Mouse (Mus musculus) CH12.LX (cell line): ENCODE data around the gene Cnnm3. TPM values are rescaled to one million over a fixed set of nuclear protein-coding genes. Genes with fewer than 3 reads are reported as not detected.

Source experiments
- DNase-seq: peaks from one replicate; pipeline ENCODE4 v3.0.0-alpha.2; 2013; ENCODE audit errors: extremely low read depth
- H3K27ac ChIP-seq: 2 replicates; pipeline ENCODE4 v1.5.1; 2012; ENCODE audit warnings: low read depth, mild to moderate bottlenecking, control low read depth, moderate library complexity; ENCODE audit not compliant: insufficient read depth
- H3K27me3 ChIP-seq: replicated peaks from 2 replicates; pipeline ENCODE3; 2012; ENCODE audit warnings: inconsistent platforms
- H3K36me3 ChIP-seq, 2 experiments: replicated peaks in 1 of 2; 2 replicates each; pipeline versions ENCODE3 to v1.6.1; 2012; ENCODE audit warnings: inconsistent platforms in 1 of 2, low read length in 1 of 2, mild to moderate bottlenecking in 1 of 2, mixed read lengths in 1 of 2, moderate library complexity in 1 of 2; ENCODE audit not compliant: control insufficient read depth in 1 of 2, insufficient read depth in 1 of 2
- H3K4me1 ChIP-seq, 2 experiments: 2 replicates each; pipeline ENCODE4 v1.6.1; 2012; ENCODE audit warnings: inconsistent platforms in 1 of 2, moderate library complexity in 1 of 2; ENCODE audit not compliant: insufficient read depth in 2 of 2, control insufficient read depth in 1 of 2
- H3K4me2 ChIP-seq: 2 replicates; pipeline ENCODE4 v1.6.1; 2012; ENCODE audit warnings: low read depth, mild to moderate bottlenecking, control low read depth; ENCODE audit not compliant: poor library complexity, insufficient read depth, severe bottlenecking
- H3K4me3 ChIP-seq, 3 experiments: fragments of 150-350 bp in 1 of 3; sonication (generic) in 1 of 3; replicated peaks in 1 of 3; 2 replicates each; pipeline versions ENCODE3 to v1.5.1; 2011 to 2012; ENCODE audit warnings: low read depth in 2 of 3, low read length in 2 of 3, mild to moderate bottlenecking in 2 of 3, moderate library complexity in 2 of 3, control low read depth in 1 of 3, improper control_type of control experiment in 1 of 3, inconsistent platforms in 1 of 3, mixed read lengths in 1 of 3; ENCODE audit not compliant: poor library complexity in 1 of 3
- H3K79me2 ChIP-seq: replicated peaks from 2 replicates; pipeline ENCODE4 v1.6.1; 2012; ENCODE audit warnings: mild to moderate bottlenecking, moderate library complexity; ENCODE audit not compliant: control insufficient read depth, poor library complexity, insufficient read depth, severe bottlenecking; ENCODE audit errors: extremely low read depth
- H3K9ac ChIP-seq: 2 replicates; pipeline ENCODE4 v1.6.1; 2012; ENCODE audit warnings: low read depth, mild to moderate bottlenecking, control low read depth, moderate library complexity; ENCODE audit not compliant: insufficient read depth
- H3K9me3 ChIP-seq: replicated peaks from 2 replicates; pipeline ENCODE3; 2012; ENCODE audit warnings: low read length, inconsistent platforms, mixed read lengths
- BHLHE40 ChIP-seq: IDR thresholded peaks from 2 replicates; pipeline ENCODE4 v1.6.1; 2011; ENCODE audit warnings: mild to moderate bottlenecking, low read depth, low read length, improper control_type of control experiment
- CHD1 ChIP-seq: IDR thresholded peaks from 2 replicates; pipeline ENCODE4 v1.6.1; 2012; ENCODE audit warnings: low read depth, low read length, improper control_type of control experiment, inconsistent platforms
- CTCF ChIP-seq, 2 experiments: IDR thresholded peaks in 1 of 2; conservative IDR thresholded peaks in 1 of 2; 2 replicates each; pipeline ENCODE4 v1.5.1; 2011 to 2012; ENCODE audit warnings: low read depth in 2 of 2, low read length in 2 of 2, improper control_type of control experiment in 1 of 2, inconsistent platforms in 1 of 2, mild to moderate bottlenecking in 1 of 2, moderate library complexity in 1 of 2
- E2F4 ChIP-seq: IDR thresholded peaks from 2 replicates; pipeline ENCODE4 v1.6.1; 2011; ENCODE audit warnings: low read depth, low read length, improper control_type of control experiment; ENCODE audit not compliant: insufficient replicate concordance
- ELF1 ChIP-seq: IDR thresholded peaks from 2 replicates; pipeline ENCODE4 v1.6.1; 2014; ENCODE audit warnings: low read depth, mild to moderate bottlenecking, inconsistent platforms, low read length, improper control_type of control experiment
- EP300 ChIP-seq: IDR thresholded peaks from 2 replicates; pipeline ENCODE4 v1.6.1; 2011; ENCODE audit warnings: low read length, improper control_type of control experiment
- ETS1 ChIP-seq: conservative IDR thresholded peaks from 2 replicates; pipeline ENCODE4 v1.6.1; 2012; ENCODE audit warnings: low read depth, mild to moderate bottlenecking, inconsistent platforms, low read length, improper control_type of control experiment, moderate library complexity
- HCFC1 ChIP-seq: IDR thresholded peaks from 2 replicates; pipeline ENCODE4 v1.6.1; 2012; ENCODE audit warnings: low read depth, mild to moderate bottlenecking, inconsistent platforms, low read length, improper control_type of control experiment
- IRF4 ChIP-seq: IDR thresholded peaks from 2 replicates; pipeline ENCODE4 v1.6.1; 2014; ENCODE audit warnings: low read depth, mild to moderate bottlenecking, inconsistent platforms, low read length, improper control_type of control experiment
- JUN ChIP-seq: IDR thresholded peaks from 2 replicates; pipeline ENCODE4 v1.6.1; 2011; ENCODE audit warnings: low read depth, mild to moderate bottlenecking, low read length, improper control_type of control experiment, moderate library complexity; ENCODE audit not compliant: insufficient read depth
- JUND ChIP-seq: conservative IDR thresholded peaks from 2 replicates; pipeline ENCODE4 v1.6.1; 2011; ENCODE audit warnings: low read depth, low read length, improper control_type of control experiment
- MAFK ChIP-seq: IDR thresholded peaks from 2 replicates; pipeline ENCODE4 v1.6.1; 2011; ENCODE audit warnings: low read length, improper control_type of control experiment; ENCODE audit not compliant: insufficient replicate concordance
- MEF2A ChIP-seq: IDR thresholded peaks from 2 replicates; pipeline ENCODE4 v1.6.1; 2014; ENCODE audit warnings: low read depth, mild to moderate bottlenecking, inconsistent platforms, low read length, improper control_type of control experiment, borderline replicate concordance
- MXI1 ChIP-seq: IDR thresholded peaks from 2 replicates; pipeline ENCODE4 v1.6.1; 2011; ENCODE audit warnings: mild to moderate bottlenecking, low read depth, low read length, improper control_type of control experiment
- PAX5 ChIP-seq: IDR thresholded peaks from 2 replicates; pipeline ENCODE4 v1.6.1; 2012; ENCODE audit warnings: low read length, inconsistent platforms, mixed read lengths
- RAD21 ChIP-seq: IDR thresholded peaks from 2 replicates; pipeline ENCODE4 v1.6.1; 2011; ENCODE audit warnings: low read depth, mild to moderate bottlenecking, low read length, improper control_type of control experiment, moderate library complexity
- SMC3 ChIP-seq: IDR thresholded peaks from 2 replicates; pipeline ENCODE4 v1.6.1; 2011; ENCODE audit warnings: low read depth, low read length, improper control_type of control experiment
- TBP ChIP-seq: conservative IDR thresholded peaks from 2 replicates; pipeline ENCODE4 v1.6.1; 2011; ENCODE audit warnings: low read depth, low read length, improper control_type of control experiment
- TCF12 ChIP-seq: IDR thresholded peaks from 2 replicates; pipeline ENCODE4 v1.6.1; 2014; ENCODE audit warnings: low read depth, mild to moderate bottlenecking, inconsistent platforms, low read length, improper control_type of control experiment
- UBTF ChIP-seq: IDR thresholded peaks from 2 replicates; pipeline ENCODE4 v1.6.1; 2012; ENCODE audit warnings: low read depth, mild to moderate bottlenecking, inconsistent platforms, low read length, improper control_type of control experiment, moderate library complexity
- USF2 ChIP-seq: conservative IDR thresholded peaks from 2 replicates; pipeline ENCODE4 v1.6.1; 2011; ENCODE audit warnings: low read depth, low read length, improper control_type of control experiment
- ZC3H11A ChIP-seq: IDR thresholded peaks from 2 replicates; pipeline ENCODE4 v1.6.1; 2012; ENCODE audit warnings: low read depth, mild to moderate bottlenecking, inconsistent platforms, low read length, improper control_type of control experiment
- ZKSCAN1 ChIP-seq: IDR thresholded peaks from 2 replicates; pipeline ENCODE4 v1.6.1; 2012; ENCODE audit warnings: low read depth, inconsistent platforms, low read length, improper control_type of control experiment, borderline replicate concordance
- ZNF384 ChIP-seq: IDR thresholded peaks from 2 replicates; pipeline ENCODE4 v1.6.1; 2012; ENCODE audit warnings: low read depth, low read length, improper control_type of control experiment, inconsistent platforms
- dilution Hi-C: fragments of 300-500 bp; cut with MboI; formaldehyde crosslinking; loops from 2 replicates; pipeline ENCODE4 v1.14.3; 2020; ENCODE audit warnings: low sequenced_read_pairs; ENCODE audit not compliant: extremely low pct_unique_long_range_greater_than_20kb, extremely low pct_ligation_motif_present
- in situ Hi-C: fragments of 300-500 bp; cut with MboI; formaldehyde crosslinking; loops from 3 replicates; pipeline ENCODE4 v1.14.3; 2019; ENCODE audit warnings: low sequenced_read_pairs, low pct_ligation_motif_present, low pct_unique_long_range_greater_than_20kb, mixed read lengths
- polyA plus RNA-seq: library from polyadenylated mRNA; unstranded; fragments of >175 nt; gene quantifications from 2 replicates; pipeline ENCODE4 v1.2.1, GENCODE M21; 2012; ENCODE audit warnings: low read depth; ENCODE audit not compliant: insufficient read length
- total RNA-seq, 2 experiments: library from RNA; depleted of rRNA; stranded (reverse); fragments of 300-350 nt in 1 of 2; fragments of >200 nt in 1 of 2; gene quantifications; 2 replicates each; pipeline ENCODE4 v1.2.3; 2012 to 2014

The Cnnm3 gene
- total and polyA plus RNA-seq, 3 experiments, result 3.0 to 9.2 (median 8.8) TPM

- in situ Hi-C loops, result no loop called here
- H3K4me3 ChIP-seq, result no peak overlapping the region
- no peak overlapping the region for H3K4me2 ChIP-seq
- DNase-seq, result no peak
- H3K79me2 ChIP-seq, result no peaks in the 10 kb centered on the region
- H3K27me3 ChIP-seq, result peaks cover 32% of the 10 kb centered on the region
- TF ChIP-seq JUN (no peak), TCF12 (no peak), ELF1 (no peak), TBP (no peak), BHLHE40 (no peak), IRF4 (no peak), ZKSCAN1 (no peak), HCFC1 (no peak), MAFK (no peak), ZNF384 (no peak), MXI1 (no peak), E2F4 (no peak)
- TF ChIP-seq, all 38 proteins: peak for 0
- no peak overlapping the region for H3K27ac ChIP-seq
- dilution Hi-C loops, result no loop called here
- peaks cover 26 to 73% of the 10 kb centered on the region in 2 experiments for H3K4me1 ChIP-seq
- no peaks in the 10 kb centered on the region for H3K9me3 ChIP-seq
- no peaks in the 10 kb centered on the region for H3K36me3 ChIP-seq
- H3K9ac ChIP-seq, result no peak overlapping the region
These were observed 50.7 kb downstream of the Cnnm3 start for GRCm38 (mm10) chr1:36562388-36562787.

DNA sequence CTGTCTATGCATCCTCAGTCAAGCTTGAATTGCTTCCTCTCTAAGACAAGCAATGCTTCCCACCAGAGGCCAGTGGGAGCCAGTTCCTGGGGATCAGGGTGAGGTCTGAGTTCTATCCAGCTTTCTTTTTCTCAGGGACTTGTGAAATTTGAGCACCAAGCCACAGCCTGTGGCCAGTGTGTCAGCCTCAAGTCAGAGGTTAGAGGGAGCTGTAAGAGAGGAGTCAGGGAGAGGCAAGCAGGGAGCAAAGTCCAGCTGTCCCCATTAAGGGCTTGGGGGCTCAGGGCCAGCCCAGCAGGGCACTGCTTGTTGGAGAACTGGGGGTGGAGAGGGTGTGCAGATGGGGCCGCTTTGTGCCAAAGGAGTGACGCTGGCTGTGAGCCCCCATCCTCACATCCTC lies 51.5 kb downstream of the Cnnm3 start:
- dilution Hi-C loops, result no loop called here
- H3K4me2 ChIP-seq, result no peak overlapping the region
- no peaks in the 10 kb centered on the region for H3K79me2 ChIP-seq
- no peak overlapping the region for H3K4me3 ChIP-seq
- H3K27me3 ChIP-seq, result peaks cover 24% of the 10 kb centered on the region
- peaks cover 26 to 67% of the 10 kb centered on the region in 2 experiments for H3K4me1 ChIP-seq
- no peaks in the 10 kb centered on the region for H3K9me3 ChIP-seq
- no peak overlapping the region for H3K9ac ChIP-seq
- TF ChIP-seq ZNF384 (no peak), USF2 (no peak), ETS1 (no peak), SMC3 (no peak), HCFC1 (no peak), EP300 (no peak), CHD1 (no peak), UBTF (no peak), E2F4 (no peak), ZC3H11A (no peak), RAD21 (no peak), CTCF (conservative IDR thresholded peaks at IDR 0.05 in 1 of 2, IDR thresholded peaks at IDR 0.05 in 1 of 2; ENCODE audit: low read depth in 2 of 2, low read length in 2 of 2) (no peak), MEF2A (no peak), PAX5 (no peak), JUND (no peak)
- H3K36me3 ChIP-seq, result no peaks in the 10 kb centered on the region
- no peak for DNase-seq
- in situ Hi-C loops, result no loop called here
- no peak overlapping the region for H3K27ac ChIP-seq
